9 mouse cellular contexts compared by ENCODE assay signal in the genomic region with DNA sequence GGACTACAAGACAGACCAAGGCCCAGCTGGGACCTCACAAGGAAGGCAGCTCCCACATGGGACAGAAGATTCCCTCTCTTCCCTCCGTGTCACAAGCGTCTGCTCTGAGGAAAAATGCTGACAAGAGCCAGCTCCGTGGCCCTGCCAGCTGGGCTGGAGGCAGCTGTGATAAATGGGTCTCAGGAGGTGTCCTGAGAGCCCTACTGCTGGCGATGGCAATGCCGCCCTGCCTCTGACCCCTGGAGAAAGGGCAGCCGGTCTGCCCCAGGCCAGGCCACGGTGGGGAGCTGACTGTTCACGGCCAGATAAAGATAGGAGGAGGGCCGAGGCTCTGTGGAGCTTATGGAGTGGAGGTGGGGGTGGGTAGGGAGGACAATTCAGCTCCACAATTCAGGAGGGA.
DNase-seq lines count a peak whose midpoint lies in the region; ATAC-seq lines count a peak whose summit lies in the region.
"Had no signal": no experiment of that assay in that cellular context is flagged by ENCODE, and none has a peak within 500 bp of the region (broad histone marks: within the 10 kb centered on the region; RNA-seq: fewer than 3 reads in every experiment).

No protein-coding gene starts in this region.

- peaks cover 21% of the 10 kb centered on the region; the same call in 1 of the 2 replicates for H3K27me3 ChIP-seq in liver, embryonic 12.5 days (replicated peaks)
- H3K27me3 ChIP-seq in heart, embryonic 15.5 days, result no peaks in the 10 kb centered on the region
- no peaks in the 10 kb centered on the region for H3K27me3 ChIP-seq in neural tube, embryonic 11.5 days (ENCODE audit: control insufficient read depth, insufficient read depth, low read length)

- 30% methylated on average over 9 of the region's 9 CpGs for WGBS in liver, embryonic 12.5 days (ENCODE audit: insufficient replicate concordance)
- WGBS in heart, embryonic 15.5 days, result 20% methylated on average over 9 of the region's 9 CpGs
- WGBS in neural tube, embryonic 11.5 days, result under 1% methylated on average over 9 of the region's 9 CpGs

- no peaks in the 10 kb centered on the region for H3K9me3 ChIP-seq in liver, embryonic 12.5 days (replicated peaks)
- H3K9me3 ChIP-seq in heart, embryonic 15.5 days (replicated peaks), result no peaks in the 10 kb centered on the region
- H3K9me3 ChIP-seq in neural tube, embryonic 11.5 days (ENCODE audit: control insufficient read depth, low read length), result no peaks in the 10 kb centered on the region

- no peak for ATAC-seq in liver, embryonic 12.5 days
- no peak for ATAC-seq in heart, embryonic 15.5 days (replicated peaks; ENCODE audit: insufficient number of reproducible peaks, insufficient read depth, low FRiP score, low read depth)
- ATAC-seq in neural tube, embryonic 11.5 days (ENCODE audit: insufficient read depth, low FRiP score, low TSS enrichment), result peak; percentile 25; the same call in 1 of the 2 replicates
- no peak for ATAC-seq in megakaryocyte-erythroid progenitor cell, adult 5-6 weeks (replicated peaks; ENCODE audit: low FRiP score, low TSS enrichment, poor library complexity, severe bottlenecking)

- no peak overlapping the region for H3K4me2 ChIP-seq in liver, embryonic 12.5 days
- H3K4me2 ChIP-seq in heart, embryonic 15.5 days, result no peak overlapping the region
- no peak overlapping the region for H3K4me2 ChIP-seq in neural tube, embryonic 11.5 days (ENCODE audit: low read depth)

- no peak overlapping the region for H3K27ac ChIP-seq in liver, embryonic 12.5 days
- peak overlapping the region; percentile 52 for H3K27ac ChIP-seq in heart, embryonic 15.5 days
- H3K27ac ChIP-seq in neural tube, embryonic 11.5 days (ENCODE audit: low read depth, low read length), result peak overlapping the region; percentile 71
- H3K27ac ChIP-seq: macrophage had no signal

- DNase-seq in liver, result peak; percentile 20
- DNase-seq in embryo, embryonic 11 days, result peak; percentile 75
- DNase-seq in neural tube, embryonic 11.5 days (ENCODE audit: low spot score), result peak; percentile 77
- no peak for DNase-seq in cerebellum, adult 11-12 months
- no peak for DNase-seq in right cerebral cortex, postnatal 14 days

- H3K4me3 ChIP-seq in liver, embryonic 12.5 days, result no peak overlapping the region
- H3K4me3 ChIP-seq in heart, embryonic 15.5 days, result no peak overlapping the region
- H3K4me3 ChIP-seq in neural tube, embryonic 11.5 days (ENCODE audit: low read depth, low read length), result no peak overlapping the region

- H3K9ac ChIP-seq in liver, embryonic 12.5 days, result no peak overlapping the region
- H3K9ac ChIP-seq in heart, embryonic 15.5 days, result 0 out of 2 replicates have a peak overlapping the region, but pooled peaks have one; percentile 27
- peak overlapping the region; percentile 37 for H3K9ac ChIP-seq in neural tube, embryonic 11.5 days (ENCODE audit: low read length)

- no peaks in the 10 kb centered on the region for H3K36me3 ChIP-seq in liver, embryonic 12.5 days
- no peaks in the 10 kb centered on the region for H3K36me3 ChIP-seq in heart, embryonic 15.5 days
- no peaks in the 10 kb centered on the region for H3K36me3 ChIP-seq in neural tube, embryonic 11.5 days (ENCODE audit: control insufficient read depth, insufficient read depth, low read length)

- peaks cover 96% of the 10 kb centered on the region for H3K4me1 ChIP-seq in liver, embryonic 12.5 days
- H3K4me1 ChIP-seq in heart, embryonic 15.5 days (replicated peaks), result peaks cover 83% of the 10 kb centered on the region
- H3K4me1 ChIP-seq in neural tube, embryonic 11.5 days (ENCODE audit: control insufficient read depth, insufficient read depth, low read length), result peaks cover 88% of the 10 kb centered on the region

Comparison
In these comparisons a context has a peak if more than half of its experiments do, and no peak if none do; other contexts are left out.
1. DNase-seq: peak in liver (single experiment), embryo, embryonic 11 days (single experiment) and neural tube, embryonic 11.5 days (single experiment); none in cerebellum, adult 11-12 months (single experiment) and right cerebral cortex, postnatal 14 days (single experiment).